Mouse (Mus musculus) neutrophil, adult 5-6 weeks (primary cell): Measurements from ENCODE around the gene Tnfrsf19. TPM values are rescaled to one million over a fixed set of nuclear protein-coding genes. Genes with fewer than 3 reads are reported as not detected.

Source experiments
- ATAC-seq: fragments of 151-379, 151-347 bp; 2 replicates; pipeline ENCODE4 v1.8.0; 2017; ENCODE audit warnings: mild to moderate bottlenecking, moderate TSS enrichment; ENCODE audit not compliant: insufficient number of reproducible peaks, poor library complexity, low FRiP score, severe bottlenecking; ENCODE audit errors: extremely low read depth
- total RNA-seq: library from RNA; stranded (forward); fragments of 200-1000 nt; gene quantifications from 2 replicates; pipeline ENCODE4 v1.2.3, GENCODE M21; 2017

The Tnfrsf19 gene
- 1.2 and 1.8 TPM in 2 replicates for total RNA-seq

DNA sequence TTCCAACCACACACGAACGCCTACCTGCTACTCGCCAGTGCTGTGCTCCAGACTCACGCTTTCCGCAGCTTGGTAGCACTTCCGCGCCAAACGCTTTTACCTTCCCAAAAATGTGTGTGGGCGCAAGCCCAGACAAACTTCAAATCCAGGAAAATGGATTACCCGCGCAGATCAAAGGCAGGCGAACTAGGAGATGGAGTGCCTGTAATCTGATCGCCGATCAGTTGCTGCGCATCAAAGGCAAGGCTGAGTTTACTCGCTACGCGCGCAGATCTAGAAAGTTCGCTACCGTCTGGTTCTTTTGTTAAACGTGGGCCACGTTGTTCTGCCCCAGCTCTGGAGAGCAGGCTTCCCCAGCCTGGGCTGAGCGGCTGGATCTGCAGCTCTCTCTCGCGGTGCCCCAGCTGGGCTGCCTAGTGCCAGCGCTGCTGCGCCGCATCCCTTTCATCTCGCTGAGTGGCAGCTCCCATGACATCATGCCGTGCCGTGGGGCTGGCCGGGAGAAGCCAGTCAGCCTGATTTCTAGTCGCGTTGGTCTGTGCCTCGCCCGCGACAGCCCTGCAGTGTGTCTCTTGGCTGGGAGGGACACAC, at the start of gene Tnfrsf19:
Tnfrsf19 (minus strand) TSS at position 400 of the 591 bp plus-strand sequence.
- peak; percentile 64 for ATAC-seq

GRCm38 (mm10) chr14:61092073-61092472, 45.8 kb upstream of the Tnfrsf19 start:
- no peak for ATAC-seq

DNA sequence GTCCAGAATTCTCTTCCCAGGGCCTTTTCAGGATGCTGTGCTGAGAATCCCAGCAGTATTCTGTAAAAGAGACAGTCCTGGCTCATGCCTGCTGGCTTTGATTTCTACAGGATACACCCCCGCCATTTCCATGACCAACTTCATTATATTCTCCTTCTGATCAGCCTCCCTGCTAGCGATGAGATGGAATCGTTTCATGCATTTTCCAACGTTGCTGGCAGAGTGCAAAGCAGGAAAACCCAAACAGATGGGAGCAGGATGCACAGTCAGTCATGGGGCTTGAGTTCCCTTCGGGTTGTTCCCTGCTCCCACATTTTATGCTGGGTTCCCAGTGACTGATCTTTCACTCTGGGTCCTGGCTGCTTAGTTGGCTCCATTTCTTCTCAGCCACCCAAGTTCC, 44.7 kb upstream of the Tnfrsf19 start:
- no peak for ATAC-seq

GRCm38 (mm10) chr14:61088187-61088586, 41.9 kb upstream of the Tnfrsf19 start:
- no peak for ATAC-seq

DNA sequence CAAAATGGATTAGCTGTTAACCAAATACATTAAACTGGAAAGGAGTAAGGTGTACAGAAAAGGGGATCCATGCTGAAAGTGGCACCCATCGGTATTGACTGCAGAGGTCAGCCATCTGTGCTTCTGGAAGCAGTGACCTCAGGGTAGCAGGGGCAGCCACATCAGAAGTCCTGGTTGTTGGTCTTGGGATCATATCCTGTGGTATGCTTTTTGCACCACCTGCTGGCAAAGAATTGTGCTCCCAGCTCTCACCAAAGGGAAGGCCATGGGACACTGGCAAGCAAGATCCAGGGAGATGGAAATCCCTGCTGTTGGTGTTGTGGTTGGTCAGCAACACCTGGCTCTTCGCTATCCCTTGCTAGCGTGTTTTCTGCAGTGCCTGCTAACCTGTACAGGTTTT, 39.0 kb upstream of the Tnfrsf19 start:
- no peak for ATAC-seq

DNA sequence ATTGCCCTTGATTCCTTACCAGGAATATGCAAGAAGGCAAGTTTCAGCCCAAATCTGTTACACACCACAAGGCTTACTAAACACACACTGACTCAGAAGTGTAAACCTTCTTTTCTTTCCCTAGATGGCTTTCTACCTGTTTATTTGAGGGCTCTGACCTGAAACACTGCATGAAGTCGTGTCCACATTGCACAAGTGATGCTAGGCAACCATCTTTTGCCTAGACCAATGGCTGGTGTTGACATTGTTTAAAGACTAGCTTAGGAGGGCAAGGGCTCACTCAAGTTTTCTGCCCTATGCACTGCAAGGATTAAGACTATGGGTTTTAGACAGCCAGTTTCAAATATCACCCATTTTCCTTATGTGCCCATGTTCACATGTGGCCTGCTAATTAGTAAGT, 23.3 kb upstream of the Tnfrsf19 start:
- ATAC-seq, result no peak

GRCm38 (mm10) chr14:61061729-61062128, 15.4 kb upstream of the Tnfrsf19 start:
- ATAC-seq, result no peak

GRCm38 (mm10) chr14:61059316-61059945, 13.1 kb upstream of the Tnfrsf19 start:
- no peak for ATAC-seq

GRCm38 (mm10) chr14:61056962-61057361, 10.7 kb upstream of the Tnfrsf19 start:
- no peak for ATAC-seq

- ATAC-seq, result no peak; the same call in 1 of the 2 replicates
These were observed 10.2 kb upstream of the Tnfrsf19 start for GRCm38 (mm10) chr14:61056445-61056844.

GRCm38 (mm10) chr14:61055864-61056263, 9.6 kb upstream of the Tnfrsf19 start:
- ATAC-seq, result no peak

DNA sequence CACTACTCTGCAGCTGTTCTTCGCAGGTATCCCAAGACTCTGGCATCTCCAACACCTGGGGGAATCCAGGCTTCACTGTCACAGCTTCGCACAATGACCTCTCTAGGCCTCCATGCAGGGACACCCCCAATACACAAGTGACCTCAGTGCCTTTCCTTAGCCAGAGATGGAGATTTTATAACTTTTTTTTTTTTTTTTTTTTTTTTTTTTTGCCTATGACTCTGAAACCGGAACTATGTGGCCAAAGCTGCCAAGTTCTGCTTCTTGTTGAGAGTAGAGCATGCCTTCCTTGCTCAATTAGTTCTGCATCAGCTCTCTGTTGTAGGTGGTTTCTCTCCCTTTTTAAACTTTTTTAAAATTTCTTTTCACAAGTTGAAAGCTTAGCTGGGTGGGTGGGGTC, 5.9 kb upstream of the Tnfrsf19 start:
- peak; percentile 47; the same call in 1 of the 2 replicates for ATAC-seq

- ATAC-seq, result no peak
These were observed 722 bp downstream of the Tnfrsf19 start for GRCm38 (mm10) chr14:61045446-61046090.

DNA sequence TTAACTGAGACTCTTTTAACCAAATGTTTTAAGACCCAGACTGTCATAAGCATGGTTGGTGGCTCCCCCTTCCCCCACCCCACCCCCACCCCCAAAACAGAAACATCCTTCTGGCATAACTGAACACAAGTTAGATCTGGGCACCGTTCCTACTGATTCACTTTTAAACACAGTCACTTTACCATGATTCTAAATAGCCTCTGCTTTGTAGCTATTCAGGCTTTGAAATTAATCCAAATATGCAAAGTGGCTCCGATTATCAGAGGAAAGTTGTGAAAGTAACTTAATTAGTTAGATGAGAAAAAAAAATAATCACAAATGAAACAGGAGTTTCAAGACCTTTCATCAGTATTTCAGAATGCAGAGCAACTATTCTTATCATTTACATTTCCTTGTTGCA, 2.0 kb downstream of the Tnfrsf19 start:
- ATAC-seq, result no peak

GRCm38 (mm10) chr14:61043511-61044310, 2.6 kb downstream of the Tnfrsf19 start:
- no peak for ATAC-seq

- no peak for ATAC-seq
These were observed 4.0 kb downstream of the Tnfrsf19 start for GRCm38 (mm10) chr14:61042291-61042690.

- ATAC-seq, result no peak
These were observed 6.1 kb downstream of the Tnfrsf19 start for GRCm38 (mm10) chr14:61040236-61040635.

DNA sequence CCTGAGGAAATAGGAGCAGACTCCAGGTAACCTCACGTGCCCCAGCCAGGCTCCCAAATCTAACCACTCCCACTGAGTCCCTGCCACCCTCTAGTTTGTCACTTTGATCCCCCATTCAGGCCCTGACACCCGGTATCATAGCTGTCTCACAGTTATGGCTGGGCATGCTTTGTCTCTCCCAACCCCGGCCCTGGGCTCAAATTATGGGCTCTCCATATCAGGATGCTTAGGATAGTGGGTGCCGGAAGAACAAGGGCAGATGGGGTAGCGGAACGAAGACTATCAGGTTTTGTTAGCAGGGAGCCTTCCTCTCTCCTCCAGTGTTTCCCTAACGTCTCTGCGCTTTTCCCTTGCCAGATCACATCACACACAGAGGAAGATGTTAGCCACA, 8.2 kb downstream of the Tnfrsf19 start:
- ATAC-seq, result no peak

DNA sequence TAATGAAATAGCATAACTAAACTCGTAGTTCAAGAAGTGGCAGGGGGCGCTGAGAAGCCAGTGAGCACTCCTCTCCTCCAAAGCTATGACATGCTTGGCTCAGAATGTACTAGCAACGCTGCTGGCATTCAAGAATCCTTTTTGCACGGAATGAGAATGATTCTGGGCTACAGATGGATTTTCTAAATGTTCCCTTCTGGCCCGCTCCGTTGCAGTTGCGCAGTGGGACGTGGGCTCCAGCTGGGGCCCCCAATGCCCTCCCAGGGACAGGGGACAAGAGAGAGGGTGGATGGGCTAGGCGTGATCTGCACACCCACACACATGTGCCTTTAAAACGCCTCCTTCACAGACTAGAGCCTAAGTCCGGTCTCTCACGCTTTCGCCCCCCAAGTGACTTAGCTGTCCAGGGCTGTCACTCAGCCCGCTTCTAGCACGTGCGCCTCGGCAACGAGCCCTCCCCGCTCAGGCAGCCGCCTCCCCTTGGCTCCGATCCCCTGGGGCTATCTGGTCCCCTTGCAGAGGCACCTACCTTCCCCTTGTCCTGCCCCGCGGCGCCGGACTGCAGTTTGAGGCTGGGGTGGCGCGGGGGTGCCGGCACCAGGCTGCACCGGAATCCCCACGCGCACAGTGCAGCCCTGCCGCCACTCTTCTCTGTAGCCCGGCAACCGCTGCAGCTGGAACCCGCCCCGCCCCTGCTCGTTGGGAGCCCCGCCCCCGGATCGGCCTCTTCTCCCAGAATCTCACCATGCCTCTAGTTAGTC, 8.8 kb downstream of the Tnfrsf19 start:
- 0 out of 2 replicates have a peak, but pooled peaks have one; percentile 16 for ATAC-seq
